8 mouse cellular contexts compared by ENCODE assay signal in the genomic region with DNA sequence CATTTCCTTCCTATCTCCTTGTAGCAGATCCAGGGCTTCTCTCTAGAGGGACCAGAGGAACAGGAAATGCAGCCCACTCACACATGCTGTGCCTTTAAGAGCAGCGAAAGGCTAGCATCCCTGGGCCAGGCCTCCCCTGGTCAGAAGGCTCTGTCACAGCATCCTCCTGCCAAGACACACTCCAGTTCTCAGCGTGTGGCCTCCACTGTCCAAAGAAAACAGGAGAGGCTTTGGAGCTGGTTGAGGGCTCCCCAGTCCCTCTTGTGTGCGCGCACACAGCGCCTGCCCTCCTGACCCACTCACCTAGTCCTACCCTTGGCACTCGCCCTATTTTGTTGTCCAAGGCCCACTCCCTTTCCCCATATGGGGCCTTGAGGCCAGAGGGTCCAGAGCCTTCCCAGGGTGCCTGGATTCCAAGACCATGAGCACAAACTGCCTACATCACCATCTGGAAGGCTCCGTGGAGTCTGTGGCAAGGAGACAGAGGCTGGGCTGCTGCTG.
DNase-seq lines count a peak whose midpoint lies in the region; ATAC-seq lines count a peak whose summit lies in the region.

No protein-coding gene starts in this region.

- H3K9me3 ChIP-seq in neural tube, embryonic 15.5 days (replicated peaks), result no peaks in the 10 kb centered on the region

- H3K36me3 ChIP-seq in neural tube, embryonic 15.5 days, result no peaks in the 10 kb centered on the region

- no peak for ATAC-seq in erythroid progenitor cell, adult 5-6 weeks (replicated peaks; ENCODE audit: low FRiP score, poor library complexity, severe bottlenecking)
- ATAC-seq in neural tube, embryonic 15.5 days (ENCODE audit: low FRiP score), result no peak

- H3K4me3 ChIP-seq in brown adipose tissue, adult 24 weeks (ENCODE audit: insufficient read depth, low read depth, low read length), result no peak overlapping the region
- H3K4me3 ChIP-seq in neural tube, embryonic 15.5 days (replicated peaks), result no peak overlapping the region

- no peak overlapping the region for H3K9ac ChIP-seq in neural tube, embryonic 15.5 days (replicated peaks)

- no peak overlapping the region for H3K4me2 ChIP-seq in neural tube, embryonic 15.5 days

- peak; percentile 48 for DNase-seq in gastrocnemius, postnatal 10 days
- no peak for DNase-seq in gastrocnemius, adult 8-10 months (ENCODE audit: low spot score in 2 of 2)
- peak; percentile 71 for DNase-seq in heart, adult 8-10 months (ENCODE audit: low spot score)
- DNase-seq in kidney, postnatal 10 days, result peak; percentile 77
- no peak for DNase-seq in adrenal gland, postnatal 36 days

- 53% methylated on average over 7 of the region's 7 CpGs for WGBS in neural tube, embryonic 15.5 days

- peaks cover 21% of the 10 kb centered on the region for H3K4me1 ChIP-seq in brown adipose tissue, adult 24 weeks (ENCODE audit: control insufficient read depth, insufficient read depth, insufficient read length, low read length)
- H3K4me1 ChIP-seq in neural tube, embryonic 15.5 days, result peaks cover 17% of the 10 kb centered on the region

- 0 out of 2 replicates have a peak overlapping the region, but pooled peaks have one; percentile 10 for H3K27ac ChIP-seq in brown adipose tissue, adult 24 weeks (replicated peaks; ENCODE audit: low read depth, low read length)
- H3K27ac ChIP-seq in neural tube, embryonic 15.5 days (replicated peaks), result no peak overlapping the region; the same call in 1 of the 2 replicates

- no peaks in the 10 kb centered on the region for H3K27me3 ChIP-seq in neural tube, embryonic 15.5 days (replicated peaks)

Comparison
In these comparisons a context has a peak if more than half of its experiments do, and no peak if none do; other contexts are left out.
1. DNase-seq: peak in gastrocnemius, postnatal 10 days (single experiment), heart, adult 8-10 months (single experiment) and kidney, postnatal 10 days (single experiment); none in gastrocnemius, adult 8-10 months (0 of 2) and adrenal gland, postnatal 36 days (0 of 2).